Mouse (Mus musculus) midbrain, postnatal 0 days (tissue): Measurements from ENCODE around the gene Dgkh. TPM values are rescaled to one million over a fixed set of nuclear protein-coding genes. Genes with fewer than 3 reads are reported as not detected.
"Not testable (repeated sequence)": the region's sequence is repeated elsewhere in the genome, so short reads cannot be mapped to it uniquely, and the experiment has no call there.

ENCODE experiments used
- ATAC-seq: fragments of 200-750 bp; cut with Nextera tagmentation; 2 replicates; pipeline ENCODE4 v1.8.0; 2017; ENCODE audit warnings: moderate number of reproducible peaks, mild to moderate bottlenecking, moderate TSS enrichment, moderate library complexity; ENCODE audit not compliant: low FRiP score
- DNase-seq: peaks from one replicate; pipeline ENCODE4 v3.0.0-alpha.2; 2015; ENCODE audit warnings: low spot score
- H3K27ac ChIP-seq: fragments of 300-500 bp; sonication (generic); 2 replicates; pipeline ENCODE4 v1.5.1; 2014; ENCODE audit warnings: low read depth, mild to moderate bottlenecking, low read length, mixed read lengths
- H3K27me3 ChIP-seq: fragments of 300-500 bp; sonication (generic); 2 replicates; pipeline ENCODE4 v1.6.1; 2014; ENCODE audit warnings: low read length, control low read depth, mixed read lengths; ENCODE audit not compliant: insufficient read depth
- H3K36me3 ChIP-seq: fragments of 300-500 bp; sonication (generic); 2 replicates; pipeline ENCODE4 v1.6.1; 2014; ENCODE audit warnings: low read length, control low read depth, mixed read lengths; ENCODE audit not compliant: insufficient read depth
- H3K4me1 ChIP-seq: fragments of 300-500 bp; sonication (generic); 2 replicates; pipeline ENCODE4 v1.6.1; 2014; ENCODE audit warnings: mild to moderate bottlenecking, control low read depth, antibody characterized with exemption, low read length, mixed read lengths; ENCODE audit not compliant: insufficient read depth
- H3K4me2 ChIP-seq: fragments of 300-500 bp; sonication (generic); 2 replicates; pipeline ENCODE4 v1.6.1; 2014; ENCODE audit warnings: low read depth, mild to moderate bottlenecking, low read length, mixed read lengths; ENCODE audit not compliant: poor library complexity, severe bottlenecking
- H3K4me3 ChIP-seq: fragments of 300-500 bp; sonication (generic); 2 replicates; pipeline ENCODE4 v1.5.1; 2014; ENCODE audit warnings: low read depth, mild to moderate bottlenecking, low read length, moderate library complexity
- H3K9ac ChIP-seq: fragments of 300-500 bp; sonication (generic); replicated peaks from 2 replicates; pipeline ENCODE4 v1.6.1; 2014; ENCODE audit warnings: mild to moderate bottlenecking, low read length, moderate library complexity, mixed read lengths; ENCODE audit not compliant: poor library complexity, severe bottlenecking
- H3K9me3 ChIP-seq: fragments of 300-500 bp; sonication (generic); 2 replicates; pipeline ENCODE4 v1.6.1; 2016; ENCODE audit warnings: low read length, control low read depth
- CTCF ChIP-seq: IDR thresholded peaks from 2 replicates; pipeline ENCODE4 v1.5.1; 2016; ENCODE audit warnings: antibody characterized with exemption, mild to moderate bottlenecking
- WGBS: fragments of 180-500 bp; shearing (Covaris S2); extraction: QIAGEN DNeasy Blood & Tissue Kit; methylation state at CpG from one replicate; pipeline ENCODE4 v1.1.7; 2014; 5-methylcytosine and 5-hydroxymethylcytosine counted together
- polyA plus RNA-seq: library from polyadenylated mRNA; unstranded; fragments of >200 nt; fragmentation: Nextera tagmentation; extraction: Ambion mirVana; gene quantifications from 2 replicates; pipeline ENCODE4 v1.2.1, GENCODE M21; 2015
- total RNA-seq: library from RNA; depleted of rRNA; stranded (reverse); fragments of >200 nt; gene quantifications from 2 replicates; pipeline ENCODE4 v1.2.3, GENCODE M21; 2014

The Dgkh gene
- total and polyA plus RNA-seq, 2 experiments from 2014 or later = 2.8 to 15.3 TPM

DNA sequence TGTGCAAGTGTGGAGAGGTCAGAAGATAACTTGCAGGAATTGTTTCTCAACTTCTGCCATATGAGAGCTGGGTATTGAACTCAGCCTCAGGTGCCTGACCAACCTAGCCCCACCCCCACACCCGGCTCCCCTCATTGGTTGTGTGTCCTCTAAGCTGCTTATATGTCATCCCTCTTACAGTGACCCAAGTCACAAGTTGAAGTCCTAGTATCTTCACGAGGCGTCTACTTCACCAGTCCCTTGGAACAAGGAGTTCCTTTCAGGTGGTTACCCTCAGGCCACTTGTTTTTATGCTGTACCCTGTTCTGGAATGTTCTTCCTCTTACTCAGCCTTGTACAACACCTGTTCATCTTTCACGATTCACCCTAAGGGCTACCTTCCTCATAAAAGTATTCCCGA lies 2.0 kb upstream of the Dgkh start:
- TF ChIP-seq CTCF = no peak
- ATAC-seq (no peak), DNase-seq (no peak)
- 70% methylated on average over 5 of the region's 5 CpGs for WGBS
- Histone ChIP-seq H3K27me3 (no peaks in the 10 kb centered on the region), H3K27ac (no peak overlapping the region), H3K9ac (no peak overlapping the region), H3K4me1 (no peaks in the 10 kb centered on the region), H3K9me3 (no peaks in the 10 kb centered on the region), H3K36me3 (no peaks in the 10 kb centered on the region), H3K4me2 (no peak overlapping the region), H3K4me3 (no peak overlapping the region)

DNA sequence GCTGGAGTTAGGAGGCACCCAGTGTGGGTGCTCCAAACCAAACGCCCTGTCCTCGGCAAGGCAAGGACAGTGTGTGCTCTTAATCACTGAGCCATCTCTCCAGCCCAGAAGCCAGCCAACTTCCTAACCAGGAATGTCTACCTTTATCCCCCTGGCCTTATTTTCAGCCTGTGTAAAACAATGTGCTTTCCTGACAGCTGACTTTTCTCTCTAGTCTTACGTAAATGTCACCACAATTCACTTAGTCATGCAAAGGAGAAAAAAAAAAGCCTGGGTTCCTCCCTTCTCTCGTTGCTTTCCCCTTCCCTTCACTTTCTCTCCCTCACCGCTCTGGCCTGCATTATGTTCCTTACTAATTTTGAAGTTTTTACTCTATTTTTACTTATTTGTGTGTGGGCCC lies 1.6 kb upstream of the Dgkh start:
- H3K4me2 ChIP-seq, ATAC-seq, H3K9ac ChIP-seq, H3K4me1 ChIP-seq, H3K9me3 ChIP-seq, H3K27me3 ChIP-seq, H3K36me3 ChIP-seq, DNase-seq, H3K27ac ChIP-seq, H3K4me3 ChIP-seq: not testable (repeated sequence)
- WGBS = 45% methylated on average over 5 of the region's 5 CpGs

DNA sequence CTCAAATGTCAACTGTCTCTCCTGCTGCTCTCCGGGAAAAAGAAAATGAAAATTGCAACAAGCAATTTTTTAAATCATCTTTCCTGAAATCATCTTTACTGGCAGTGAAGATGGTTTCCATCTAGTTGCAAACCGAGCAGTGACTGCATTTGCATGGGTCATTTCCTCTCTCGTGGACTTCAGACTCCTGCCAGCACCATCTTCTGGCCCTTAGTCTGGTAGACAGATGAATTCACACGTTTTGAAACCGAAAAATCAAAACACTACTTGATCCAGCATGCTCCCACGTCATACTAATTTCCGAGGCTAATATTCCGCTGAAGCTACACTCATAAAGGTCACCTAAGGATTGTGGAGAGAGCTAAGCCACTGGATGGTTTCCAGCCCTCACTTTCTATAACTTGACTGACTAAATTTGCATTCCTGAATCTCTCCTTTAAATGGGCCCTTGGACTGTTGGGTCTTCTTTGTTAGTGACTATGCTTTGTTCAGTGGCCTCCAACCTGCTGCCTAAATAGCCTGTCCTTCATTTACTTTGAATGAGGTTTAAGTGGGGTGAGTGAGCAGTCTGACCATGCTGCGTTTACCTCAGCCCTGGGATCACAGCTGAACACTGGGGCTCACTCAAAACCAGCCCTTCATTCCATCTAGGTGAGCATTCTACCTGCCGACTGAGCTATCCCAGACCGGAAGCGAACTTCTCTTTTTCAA lies 945 bp upstream of the Dgkh start:
- Histone ChIP-seq H3K4me1 (no peaks in the 10 kb centered on the region), H3K4me2 (peak overlapping the region; percentile 93), H3K9me3 (no peaks in the 10 kb centered on the region), H3K4me3 (peak overlapping the region; percentile 85), H3K36me3 (no peaks in the 10 kb centered on the region), H3K27me3 (no peaks in the 10 kb centered on the region), H3K9ac (peak overlapping the region; percentile 64), H3K27ac (peak overlapping the region; percentile 75)
- no peak for ATAC-seq
- DNase-seq = peak; percentile 33
- 17% methylated on average over 12 of the region's 12 CpGs for WGBS
- TF ChIP-seq CTCF = no peak

DNA sequence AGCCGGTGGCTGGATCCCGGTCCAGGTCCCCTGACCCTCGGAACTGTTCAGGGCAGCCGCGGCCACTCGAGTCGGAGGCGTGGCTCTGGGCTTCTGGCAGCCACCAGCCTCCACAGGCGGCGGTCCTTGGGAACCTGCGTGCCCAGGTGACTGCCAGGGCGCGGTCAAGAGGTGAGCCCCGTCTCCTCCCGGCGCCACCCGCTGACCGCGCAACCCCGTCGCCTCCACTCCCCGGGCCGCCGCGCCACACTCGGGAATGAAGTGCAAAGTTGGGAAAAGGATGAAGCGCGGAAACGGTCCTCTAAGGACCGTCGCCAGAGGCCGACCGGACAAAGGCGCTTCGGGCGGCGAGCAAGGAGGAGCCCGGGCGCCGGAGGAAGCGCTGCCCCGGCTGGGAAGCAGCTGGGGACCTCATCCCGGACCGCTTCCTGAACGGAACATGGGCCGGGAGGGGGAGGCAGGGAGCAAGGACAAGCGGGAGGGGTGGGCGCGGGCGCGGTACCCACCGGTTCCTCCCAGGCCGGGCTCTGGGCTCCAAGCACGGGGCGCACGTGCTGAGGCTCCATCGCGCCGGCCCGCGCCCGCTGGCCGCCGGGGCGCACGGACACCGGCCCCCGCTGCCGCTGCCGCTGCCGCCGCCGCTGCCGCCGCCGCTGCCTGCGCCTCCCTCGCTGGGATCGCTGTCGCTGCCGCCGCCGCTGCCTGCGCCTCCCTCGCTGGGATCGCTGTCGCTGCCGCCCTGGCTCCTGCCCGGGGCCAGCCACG lies 542 bp downstream of the Dgkh start:
- peak; percentile 21 for DNase-seq
- 1% methylated on average over 38 of the region's 90 CpGs for WGBS

DNA sequence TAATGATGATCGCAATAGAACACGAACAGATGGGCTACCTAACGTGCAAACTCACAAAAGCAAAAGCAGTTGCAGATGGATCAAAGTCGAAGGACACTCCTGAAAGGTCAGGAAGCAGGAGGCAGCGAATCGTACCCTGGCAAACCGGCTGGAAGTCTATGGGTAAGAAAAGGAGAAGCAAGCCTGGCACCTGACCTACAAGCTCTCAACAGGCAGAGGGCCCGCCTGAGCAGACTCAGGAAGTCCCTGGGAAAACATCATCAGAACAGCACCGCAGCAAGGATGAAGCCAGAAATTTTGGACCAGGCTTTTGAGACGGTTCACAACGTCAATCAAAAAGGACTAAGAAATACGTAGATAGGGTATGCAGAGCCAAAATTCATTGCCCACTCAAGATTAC lies 1.3 kb downstream of the Dgkh start:
- peak; percentile 62 for TF ChIP-seq CTCF
- peak overlapping the region; percentile 85 for H3K4me3 ChIP-seq
- WGBS = 7% methylated on average over 12 of the region's 12 CpGs

More for the DNA sequence above, 542 bp downstream of the Dgkh start:
- Histone ChIP-seq H3K4me1 (no peaks in the 10 kb centered on the region), H3K27me3 (no peaks in the 10 kb centered on the region), H3K27ac (peak overlapping the region; percentile 75), H3K9ac (peak overlapping the region; percentile 64), H3K36me3 (no peaks in the 10 kb centered on the region), H3K4me3 (peak overlapping the region; percentile 85), H3K9me3 (no peaks in the 10 kb centered on the region), H3K4me2 (peak overlapping the region; percentile 93)
- peak; percentile 2 for ATAC-seq
- peak; percentile 15; the same call in 1 of the 2 replicates for TF ChIP-seq CTCF

DNA sequence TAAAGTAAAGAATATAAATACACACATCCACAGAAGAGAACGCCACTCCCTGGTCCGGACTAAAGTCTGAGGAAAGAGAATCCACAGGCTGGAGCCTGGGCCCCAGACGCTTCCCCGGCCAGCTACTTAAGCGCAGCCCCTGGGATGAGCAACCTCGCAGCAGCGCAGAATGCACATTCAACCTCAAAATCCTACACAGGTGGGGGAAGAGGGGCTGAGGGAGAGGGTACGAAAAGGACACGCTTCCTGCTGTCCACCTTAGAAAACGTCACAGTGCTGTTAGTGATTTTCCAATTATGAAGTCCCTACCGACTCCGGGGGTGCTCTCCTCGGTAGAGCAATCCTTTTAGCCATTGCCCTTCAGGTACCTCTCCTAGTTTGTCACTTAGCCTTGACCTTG lies 6.6 kb downstream of the Dgkh start:
- no peak for TF ChIP-seq CTCF
- Histone ChIP-seq H3K4me1 (no peaks in the 10 kb centered on the region), H3K27ac (no peak overlapping the region), H3K4me3 (0 out of 2 replicates have a peak overlapping the region, but pooled peaks have one; percentile 65), H3K4me2 (peak overlapping the region; percentile 1; the same call in 1 of the 2 replicates), H3K9me3 (no peaks in the 10 kb centered on the region), H3K27me3 (no peaks in the 10 kb centered on the region), H3K36me3 (no peaks in the 10 kb centered on the region), H3K9ac (no peak overlapping the region)
- DNase-seq = no peak
- ATAC-seq = no peak
- WGBS = 32% methylated on average over 13 of the region's 13 CpGs

More for the DNA sequence above, 1.3 kb downstream of the Dgkh start:
- no peaks in the 10 kb centered on the region for H3K4me1 ChIP-seq
- no peak overlapping the region for H3K27ac ChIP-seq
- H3K4me2 ChIP-seq = peak overlapping the region; percentile 93
- no peaks in the 10 kb centered on the region for H3K36me3 ChIP-seq
- H3K27me3 ChIP-seq = no peaks in the 10 kb centered on the region
- no peak for ATAC-seq
- peak; percentile 66 for DNase-seq
- 0 out of 2 replicates have a peak overlapping the region, but pooled peaks have one; percentile 64 for H3K9ac ChIP-seq
- no peaks in the 10 kb centered on the region for H3K9me3 ChIP-seq
